Mouse (Mus musculus) hindbrain, postnatal 0 days (tissue): ENCODE measurements around the gene Nlrp3. TPM values are rescaled to one million over a fixed set of nuclear protein-coding genes. Genes with fewer than 3 reads are reported as not detected.
A peak's percentile ranks its signal among the peaks of the same experiment; 100 is the strongest.

Experiments
- ATAC-seq: fragments of 200-750 bp; cut with Nextera tagmentation; 2 replicates; pipeline ENCODE4 v1.8.0; 2017; ENCODE audit warnings: mild to moderate bottlenecking, moderate TSS enrichment, moderate library complexity
- DNase-seq: peaks from one replicate; pipeline ENCODE4 v3.0.0-alpha.2; 2015; ENCODE audit warnings: low spot score
- H3K27ac ChIP-seq: fragments of 300-500 bp; sonication (generic); 2 replicates; pipeline ENCODE4 v1.5.1; 2014; ENCODE audit warnings: mild to moderate bottlenecking
- H3K27me3 ChIP-seq: fragments of 300-500 bp; sonication (generic); 2 replicates; pipeline ENCODE4 v1.6.1; 2014; ENCODE audit warnings: low read length, mixed read lengths; ENCODE audit not compliant: insufficient read depth
- H3K36me3 ChIP-seq: fragments of 300-500 bp; sonication (generic); 2 replicates; pipeline ENCODE4 v1.6.1; 2014; ENCODE audit warnings: low read length, mixed read lengths; ENCODE audit not compliant: insufficient read depth
- H3K4me1 ChIP-seq: fragments of 300-500 bp; sonication (generic); 2 replicates; pipeline ENCODE4 v1.6.1; 2014; ENCODE audit warnings: antibody characterized with exemption, low read length, mixed read lengths; ENCODE audit not compliant: insufficient read depth
- H3K4me2 ChIP-seq: fragments of 300-500 bp; sonication (generic); 2 replicates; pipeline ENCODE4 v1.6.1; 2014; ENCODE audit warnings: low read depth, mild to moderate bottlenecking, low read length, moderate library complexity, mixed read lengths
- H3K4me3 ChIP-seq: fragments of 300-500 bp; sonication (generic); 2 replicates; pipeline ENCODE4 v1.5.1; 2014; ENCODE audit warnings: low read length
- H3K9ac ChIP-seq: fragments of 300-500 bp; sonication (generic); replicated peaks from 2 replicates; pipeline ENCODE4 v1.6.1; 2014; ENCODE audit warnings: mild to moderate bottlenecking, low read length, moderate library complexity, mixed read lengths
- H3K9me3 ChIP-seq: fragments of 300-500 bp; sonication (generic); 2 replicates; pipeline ENCODE4 v1.6.1; 2016; ENCODE audit warnings: low read length, mixed read lengths
- CTCF ChIP-seq: IDR thresholded peaks from 2 replicates; pipeline ENCODE4 v1.5.1; 2016; ENCODE audit warnings: antibody characterized with exemption, control low read depth, low read depth
- WGBS: fragments of 180-500 bp; shearing (Covaris S2); extraction: QIAGEN DNeasy Blood & Tissue Kit; methylation state at CpG from one replicate; pipeline ENCODE4 v1.1.7; 2014; 5-methylcytosine and 5-hydroxymethylcytosine counted together
- polyA plus RNA-seq: library from polyadenylated mRNA; unstranded; fragments of >200 nt; fragmentation: Nextera tagmentation; extraction: Ambion mirVana; gene quantifications from 2 replicates; pipeline ENCODE4 v1.2.1, GENCODE M21; 2015
- total RNA-seq: library from RNA; depleted of rRNA; stranded (reverse); fragments of >200 nt; gene quantifications from 2 replicates; pipeline ENCODE4 v1.2.3, GENCODE M21; 2014

The Nlrp3 gene
- total and polyA plus RNA-seq, 2 experiments from 2014 or later: 0.23 to 0.31 TPM

DNA sequence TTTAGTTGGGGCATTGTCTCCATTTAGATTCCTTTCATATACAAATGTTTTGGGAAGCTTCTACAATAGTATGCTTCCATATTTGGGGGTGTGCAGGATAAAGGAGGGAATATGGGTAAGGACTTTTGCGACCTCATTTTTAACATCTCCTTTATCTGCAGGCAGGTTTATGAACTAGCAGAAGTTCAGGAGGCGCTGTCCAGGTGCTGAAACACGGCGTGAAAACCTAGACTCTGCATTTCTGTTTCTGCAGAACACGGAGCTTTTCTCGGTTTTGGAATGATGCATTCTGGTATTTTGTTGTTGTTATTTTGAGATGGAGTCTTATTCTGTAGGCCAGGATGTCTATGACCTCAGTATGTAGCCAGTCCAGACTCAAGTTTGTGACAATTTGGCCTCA, 43.2 kb downstream of the Nlrp3 start:
- no peaks in the 10 kb centered on the region for H3K9me3 ChIP-seq
- 41% methylated on average over 6 of the region's 6 CpGs for WGBS
- no peak for TF ChIP-seq CTCF
- H3K27ac ChIP-seq: no peak overlapping the region
- H3K4me1 ChIP-seq: no peaks in the 10 kb centered on the region
- DNase-seq: no peak
- H3K36me3 ChIP-seq: no peaks in the 10 kb centered on the region
- ATAC-seq: no peak
- no peak overlapping the region for H3K4me3 ChIP-seq
- H3K4me2 ChIP-seq: no peak overlapping the region
- no peaks in the 10 kb centered on the region for H3K27me3 ChIP-seq
- H3K9ac ChIP-seq: no peak overlapping the region

DNA sequence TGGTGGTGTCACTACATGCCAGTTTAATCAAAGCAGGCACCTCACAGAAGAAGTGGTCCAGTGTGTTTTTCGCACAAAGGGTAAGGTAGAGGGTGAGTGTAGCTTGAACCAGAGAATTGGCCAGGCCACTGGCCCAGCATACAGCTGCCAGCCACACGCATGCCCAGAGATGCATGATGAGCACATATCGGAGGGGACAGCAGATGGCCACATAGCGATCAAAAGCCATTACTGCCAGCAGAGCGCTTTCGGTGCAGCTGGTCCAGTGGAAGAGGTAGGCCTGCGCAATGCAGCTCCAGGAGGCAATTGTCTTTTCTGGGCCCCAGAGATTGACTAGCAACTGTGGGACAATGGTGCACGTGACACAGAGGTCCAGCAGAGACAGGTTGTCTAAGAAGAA, 48.1 kb downstream of the Nlrp3 start:
- H3K4me2 ChIP-seq: no peak overlapping the region
- H3K36me3 ChIP-seq: no peaks in the 10 kb centered on the region
- H3K4me3 ChIP-seq: no peak overlapping the region
- DNase-seq (peak; percentile 48), ATAC-seq (peak; percentile 62; the same call in 1 of the 2 replicates)
- no peaks in the 10 kb centered on the region for H3K9me3 ChIP-seq
- TF ChIP-seq CTCF: no peak
- H3K27ac ChIP-seq: no peak overlapping the region
- no peaks in the 10 kb centered on the region for H3K27me3 ChIP-seq
- no peaks in the 10 kb centered on the region for H3K4me1 ChIP-seq
- WGBS: 61% methylated on average over 8 of the region's 8 CpGs
- H3K9ac ChIP-seq: no peak overlapping the region

- DNase-seq (no peak), ATAC-seq (no peak)
- Histone ChIP-seq H3K9ac (no peak within 1 kb of the TSS), H3K4me3 (no peak within 1 kb of the TSS), H3K4me2 (no peak within 1 kb of the TSS), H3K4me1 (no peaks in the 10 kb centered on the region), H3K9me3 (no peaks in the 10 kb centered on the region), H3K36me3 (no peaks in the 10 kb centered on the region), H3K27ac (no peak within 1 kb of the TSS), H3K27me3 (no peaks in the 10 kb centered on the region)
- no peak for TF ChIP-seq CTCF
- 83% methylated on average over 6 of the region's 6 CpGs for WGBS
Measured at GRCm38 (mm10) chr11:59593189-59593588, 51.8 kb downstream of the Nlrp3 start, which contains the start of gene Olfr223. Gene Olfr223, minus strand, starts transcription at chr11:59593289.

DNA sequence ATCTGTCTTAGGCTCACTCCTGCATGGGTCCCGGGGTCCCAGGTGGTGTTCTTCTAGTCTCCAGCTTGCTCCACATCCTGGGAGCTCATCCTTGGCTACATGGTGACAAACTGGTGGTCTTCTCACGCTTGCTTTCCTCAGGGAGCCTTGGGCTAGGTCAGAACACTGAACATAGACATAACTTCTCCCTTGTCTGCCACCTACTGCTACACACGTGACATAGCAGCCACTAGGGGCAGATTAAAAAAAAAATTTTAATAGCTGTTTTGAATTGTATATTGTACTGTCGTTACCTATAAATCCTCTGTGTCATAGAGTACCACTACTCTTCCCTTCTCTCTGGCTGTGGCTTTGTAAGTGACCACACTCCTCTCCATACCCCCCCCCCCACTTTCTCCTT, 54.7 kb downstream of the Nlrp3 start:
- ATAC-seq: no peak
- H3K36me3 ChIP-seq: no peaks in the 10 kb centered on the region
- H3K4me2 ChIP-seq: no peak overlapping the region
- H3K4me1 ChIP-seq: no peaks in the 10 kb centered on the region
- H3K9me3 ChIP-seq: no peaks in the 10 kb centered on the region
- H3K27me3 ChIP-seq: no peaks in the 10 kb centered on the region
- no peak overlapping the region for H3K9ac ChIP-seq
- DNase-seq: no peak
- WGBS: 46% methylated on average over 4 of the region's 4 CpGs
- peak; percentile 39 for TF ChIP-seq CTCF
- H3K27ac ChIP-seq: no peak overlapping the region
- H3K4me3 ChIP-seq: no peak overlapping the region

- H3K27me3 ChIP-seq: no peaks in the 10 kb centered on the region
- DNase-seq (no peak), ATAC-seq (no peak)
- WGBS: 88% methylated on average over 8 of the region's 8 CpGs
- H3K27ac ChIP-seq: no peak overlapping the region
- H3K36me3 ChIP-seq: no peaks in the 10 kb centered on the region
- TF ChIP-seq CTCF: no peak
- no peak overlapping the region for H3K9ac ChIP-seq
- no peak overlapping the region for H3K4me3 ChIP-seq
- H3K4me2 ChIP-seq: no peak overlapping the region
- no peaks in the 10 kb centered on the region for H3K9me3 ChIP-seq
- no peaks in the 10 kb centered on the region for H3K4me1 ChIP-seq
Measured at GRCm38 (mm10) chr11:59596950-59597349, 55.6 kb downstream of the Nlrp3 start.

GRCm38 (mm10) chr11:59599211-59599610, 57.8 kb downstream of the Nlrp3 start:
- H3K4me1 ChIP-seq: no peaks in the 10 kb centered on the region
- H3K36me3 ChIP-seq: no peaks in the 10 kb centered on the region
- no peak for ATAC-seq
- H3K4me3 ChIP-seq: no peak overlapping the region
- no peaks in the 10 kb centered on the region for H3K27me3 ChIP-seq
- no peak overlapping the region for H3K27ac ChIP-seq
- TF ChIP-seq CTCF: no peak
- 77% methylated on average over 7 of the region's 7 CpGs for WGBS
- no peak overlapping the region for H3K4me2 ChIP-seq
- no peak overlapping the region for H3K9ac ChIP-seq
- no peaks in the 10 kb centered on the region for H3K9me3 ChIP-seq
- DNase-seq: no peak

- Histone ChIP-seq H3K4me1 (no peaks in the 10 kb centered on the region), H3K36me3 (no peaks in the 10 kb centered on the region), H3K4me2 (no peak overlapping the region), H3K27ac (no peak overlapping the region), H3K9ac (no peak overlapping the region), H3K27me3 (no peaks in the 10 kb centered on the region), H3K4me3 (no peak overlapping the region), H3K9me3 (no peaks in the 10 kb centered on the region)
- no peak for ATAC-seq
- no peak for DNase-seq
- no peak for TF ChIP-seq CTCF
- WGBS: 91% methylated on average over 3 of the region's 3 CpGs
Measured at GRCm38 (mm10) chr11:59600872-59601271, 59.5 kb downstream of the Nlrp3 start.
